Mouse (Mus musculus) forebrain, embryonic 11.5 days (tissue): ENCODE data around the gene Zscan26. TPM values are rescaled to one million over a fixed set of nuclear protein-coding genes. Genes with fewer than 3 reads are reported as not detected.
"Not testable (repeated sequence)": the region's sequence is repeated elsewhere in the genome, so short reads cannot be mapped to it uniquely, and the experiment has no call there.

Experiments used
- ATAC-seq: fragments of 200-750 bp; cut with Nextera tagmentation; replicated peaks from 2 replicates; pipeline ENCODE4 v1.8.0; 2017; ENCODE audit warnings: moderate TSS enrichment; ENCODE audit not compliant: low FRiP score
- DNase-seq: peaks from one replicate; pipeline ENCODE4 v3.0.0-alpha.2; 2017; ENCODE audit warnings: low spot score
- H3K27ac ChIP-seq: fragments of 300-500 bp; sonication (generic); 2 replicates; pipeline ENCODE4 v1.5.1; 2014; ENCODE audit warnings: low read depth, low read length
- H3K27me3 ChIP-seq: fragments of 300-500 bp; sonication (generic); 2 replicates; pipeline ENCODE4 v1.6.1; 2014; ENCODE audit warnings: mild to moderate bottlenecking, low read length, mixed read lengths; ENCODE audit not compliant: control insufficient read depth, insufficient read depth
- H3K36me3 ChIP-seq: fragments of 300-500 bp; sonication (generic); 2 replicates; pipeline ENCODE4 v1.6.1; 2014; ENCODE audit warnings: mild to moderate bottlenecking, low read length, moderate library complexity, mixed read lengths; ENCODE audit not compliant: control insufficient read depth, insufficient read depth
- H3K4me1 ChIP-seq: fragments of 300-500 bp; sonication (generic); replicated peaks from 2 replicates; pipeline ENCODE4 v1.6.1; 2014; ENCODE audit warnings: low read length, mixed read lengths; ENCODE audit not compliant: control insufficient read depth, insufficient read depth
- H3K4me2 ChIP-seq: fragments of 300-500 bp; sonication (generic); 2 replicates; pipeline ENCODE4 v1.6.1; 2014; ENCODE audit warnings: low read depth, mild to moderate bottlenecking, low read length, moderate library complexity, mixed read lengths; ENCODE audit not compliant: severe bottlenecking
- H3K4me3 ChIP-seq: fragments of 300-500 bp; sonication (generic); 2 replicates; pipeline ENCODE4 v1.5.1; 2014; ENCODE audit warnings: low read depth, low read length
- H3K9ac ChIP-seq: fragments of 300-500 bp; sonication (generic); 2 replicates; pipeline ENCODE4 v1.6.1; 2014; ENCODE audit warnings: low read length
- H3K9me3 ChIP-seq: fragments of 300-500 bp; sonication (generic); 2 replicates; pipeline ENCODE4 v1.6.1; 2016; ENCODE audit warnings: low read length, mixed read lengths; ENCODE audit not compliant: control insufficient read depth
- WGBS: fragments of 180-500 bp; shearing (Covaris S2); extraction: QIAGEN DNeasy Blood & Tissue Kit; methylation state at CpG from one replicate; pipeline ENCODE4 v1.1.7; 2014; 5-methylcytosine and 5-hydroxymethylcytosine counted together
- polyA plus RNA-seq: library from polyadenylated mRNA; unstranded; fragments of >200 nt; fragmentation: Nextera tagmentation; extraction: Ambion mirVana; gene quantifications from 2 replicates; pipeline ENCODE4 v1.2.1, GENCODE M21; 2014

Gene Zscan26
- polyA plus RNA-seq, 1 experiment from 2014 or later: 22.2 TPM

DNA sequence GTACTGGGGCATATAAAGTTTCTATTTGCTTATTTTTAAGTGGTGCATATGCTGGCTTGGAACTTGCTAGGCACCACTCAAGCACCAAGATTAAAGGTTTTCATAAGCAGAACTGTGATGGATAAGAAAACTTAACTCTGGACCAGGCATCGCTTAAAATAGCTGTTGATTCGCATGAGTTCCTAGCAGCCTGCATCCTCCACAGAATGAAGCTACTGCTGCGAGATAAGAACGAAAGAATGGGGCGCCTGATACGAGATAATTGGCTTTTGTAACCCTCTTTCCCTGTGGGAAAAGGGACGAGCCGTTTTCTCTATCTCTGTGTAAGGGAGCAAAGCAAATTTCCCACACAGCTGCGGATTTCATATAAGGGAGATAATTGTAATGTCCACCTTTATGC, 15.6 kb upstream of the Zscan26 start:
- ATAC-seq (no peak), DNase-seq (no peak)
- peak overlapping the region; percentile 83; the same call in 1 of the 2 replicates for H3K4me2 ChIP-seq
- H3K27ac ChIP-seq: no peak overlapping the region
- 11% methylated on average over 9 of the region's 9 CpGs for WGBS
- H3K4me3 ChIP-seq: no peak overlapping the region
- H3K9ac ChIP-seq: no peak overlapping the region
- H3K36me3 ChIP-seq: no peaks in the 10 kb centered on the region
- no peaks in the 10 kb centered on the region; the same call in 1 of the 2 replicates for H3K9me3 ChIP-seq
- H3K27me3 ChIP-seq: peaks cover 3% of the 10 kb centered on the region; the same call in 1 of the 2 replicates
- no peaks in the 10 kb centered on the region for H3K4me1 ChIP-seq

DNA sequence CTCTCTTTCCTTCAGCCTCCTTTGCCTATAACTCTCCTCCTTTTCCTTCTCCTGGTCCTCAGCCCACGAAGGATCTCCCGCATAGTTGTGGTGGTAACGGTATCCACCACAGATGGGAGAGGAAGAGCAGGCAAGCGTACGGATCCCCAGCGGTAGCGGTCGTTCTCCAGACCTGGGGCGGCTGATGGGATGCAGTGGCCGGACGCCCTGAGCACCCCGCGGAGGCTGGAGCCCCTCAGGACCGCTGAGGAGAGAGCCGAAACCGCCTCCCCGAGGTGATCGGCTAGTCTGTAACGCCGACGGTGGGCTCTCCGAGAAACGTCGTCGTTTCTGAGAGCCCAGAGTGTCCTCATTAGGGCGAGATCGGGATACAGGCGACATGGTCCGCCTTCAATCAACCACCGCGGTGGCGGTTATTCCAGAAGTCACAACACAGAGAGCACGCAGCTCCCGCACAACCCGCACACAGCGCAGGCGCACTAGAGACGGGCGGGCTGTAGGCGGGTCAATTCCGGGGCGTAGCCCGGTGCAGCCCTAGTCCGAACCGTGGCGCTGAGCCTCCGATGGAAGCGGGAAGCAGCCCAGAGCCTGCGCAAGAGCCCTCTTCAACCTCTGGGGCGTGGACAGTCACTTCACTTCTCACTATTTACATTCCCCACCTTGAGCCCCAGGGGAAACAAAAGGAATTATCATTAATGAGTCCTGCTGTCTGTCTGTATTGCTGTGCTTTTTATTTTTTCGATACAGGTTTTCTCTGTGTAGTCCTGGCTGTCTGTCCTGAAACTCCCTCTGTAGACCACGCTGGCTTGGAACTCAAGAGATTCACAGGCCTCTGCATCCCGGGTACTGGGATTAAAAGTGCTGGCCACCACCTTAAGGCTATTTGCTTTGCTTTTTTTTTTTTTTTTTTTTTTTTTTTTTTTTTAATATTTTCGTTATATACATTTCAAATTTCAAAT, 14.8 kb upstream of the Zscan26 start, which contains the start of gene Nkapl:
Nkapl (minus strand) TSS at position 449 of the 959 bp plus-strand sequence.
- ATAC-seq (peak; percentile 99), DNase-seq (peak; percentile 91)
- H3K27me3 ChIP-seq: peaks cover 3% of the 10 kb centered on the region; the same call in 1 of the 2 replicates
- H3K4me2 ChIP-seq: peak within 1 kb of the TSS; percentile 83
- WGBS: 1% methylated on average over 54 of the region's 54 CpGs
- H3K27ac ChIP-seq: no peak within 1 kb of the TSS
- H3K36me3 ChIP-seq: no peaks in the 10 kb centered on the region
- H3K4me3 ChIP-seq: peak within 1 kb of the TSS; percentile 50
- peak within 1 kb of the TSS; percentile 74 for H3K9ac ChIP-seq
- H3K4me1 ChIP-seq: no peaks in the 10 kb centered on the region
- no peaks in the 10 kb centered on the region; the same call in 1 of the 2 replicates for H3K9me3 ChIP-seq

DNA sequence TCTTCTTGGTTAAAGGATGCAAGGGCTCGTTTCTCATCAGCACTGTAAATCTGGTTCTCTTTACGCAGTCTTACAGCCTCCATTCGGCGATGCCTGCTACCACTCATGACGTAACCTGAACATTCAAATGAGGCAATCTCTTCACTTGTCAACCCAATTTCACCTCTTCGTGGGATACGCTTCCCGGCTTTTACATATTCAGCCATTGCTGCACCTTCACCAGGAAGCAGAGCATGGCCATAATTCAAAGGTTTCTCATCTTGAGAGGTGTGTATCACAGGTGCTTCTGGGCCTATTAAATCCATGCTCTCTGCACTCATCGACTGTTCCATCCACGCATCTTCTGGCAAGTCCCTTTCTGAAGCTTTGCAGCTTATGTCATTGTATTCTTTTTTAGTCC, 13.8 kb upstream of the Zscan26 start:
- H3K4me1 ChIP-seq: no peaks in the 10 kb centered on the region
- H3K27me3 ChIP-seq: peaks cover 3% of the 10 kb centered on the region; the same call in 1 of the 2 replicates
- ATAC-seq (no peak), DNase-seq (no peak)
- no peak overlapping the region for H3K4me3 ChIP-seq
- H3K36me3 ChIP-seq: no peaks in the 10 kb centered on the region
- no peak overlapping the region for H3K4me2 ChIP-seq
- H3K27ac ChIP-seq: no peak overlapping the region
- H3K9me3 ChIP-seq: no peaks in the 10 kb centered on the region; the same call in 1 of the 2 replicates
- no peak overlapping the region for H3K9ac ChIP-seq
- WGBS: 87% methylated on average over 10 of the region's 10 CpGs

DNA sequence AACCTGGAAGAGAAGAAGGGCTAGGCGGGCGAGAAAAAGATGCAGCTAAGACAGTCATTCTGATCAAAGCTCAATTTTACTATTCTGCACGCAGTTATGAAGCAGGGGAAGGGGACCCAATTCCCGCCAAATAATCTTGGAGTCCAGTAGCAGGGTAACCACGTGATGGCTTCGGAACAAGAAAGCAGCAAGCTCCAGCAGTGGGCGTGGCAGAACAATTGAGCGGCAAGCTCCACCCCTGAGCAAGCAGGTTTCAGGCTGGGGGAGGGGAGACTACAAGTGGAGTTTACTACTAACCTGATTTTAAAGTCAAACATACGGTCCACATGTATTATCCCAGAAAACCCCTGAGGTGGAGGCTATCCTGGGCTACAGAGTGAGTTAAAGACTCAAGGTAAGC, 9.0 kb upstream of the Zscan26 start:
- not testable (repeated sequence) for H3K4me3 ChIP-seq, H3K4me2 ChIP-seq, H3K36me3 ChIP-seq, ATAC-seq, H3K9ac ChIP-seq, H3K27me3 ChIP-seq, H3K27ac ChIP-seq, H3K9me3 ChIP-seq, H3K4me1 ChIP-seq, DNase-seq
- 61% methylated on average over 9 of the region's 9 CpGs for WGBS

DNA sequence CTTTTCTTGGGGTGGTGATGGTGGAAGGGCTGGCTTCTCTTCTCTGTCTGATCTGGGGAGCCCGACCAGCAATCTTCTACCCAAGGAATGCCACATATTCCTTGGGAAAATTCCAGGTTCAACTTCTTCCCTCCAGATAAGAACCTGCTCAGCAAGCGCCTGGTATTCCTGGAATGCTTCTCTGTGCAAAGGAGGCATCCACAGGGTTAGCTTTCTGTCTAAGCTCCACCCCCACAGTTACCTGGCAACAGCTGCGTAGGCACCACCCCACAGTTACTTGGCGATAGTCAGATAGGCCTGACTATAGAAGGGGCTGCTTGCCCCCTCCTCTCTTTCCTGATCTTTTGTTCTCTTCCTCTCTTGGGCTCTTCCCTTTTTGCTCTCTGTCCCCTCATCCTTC, 2.8 kb upstream of the Zscan26 start:
- Histone ChIP-seq H3K4me3 (no peak overlapping the region), H3K4me2 (no peak overlapping the region), H3K9me3 (no peaks in the 10 kb centered on the region), H3K27ac (no peak overlapping the region), H3K36me3 (no peaks in the 10 kb centered on the region), H3K4me1 (peaks cover 4% of the 10 kb centered on the region; the same call in 1 of the 2 replicates), H3K27me3 (no peaks in the 10 kb centered on the region), H3K9ac (no peak overlapping the region)
- no peak for ATAC-seq
- WGBS: 13% methylated on average over 4 of the region's 4 CpGs
- DNase-seq: no peak

DNA sequence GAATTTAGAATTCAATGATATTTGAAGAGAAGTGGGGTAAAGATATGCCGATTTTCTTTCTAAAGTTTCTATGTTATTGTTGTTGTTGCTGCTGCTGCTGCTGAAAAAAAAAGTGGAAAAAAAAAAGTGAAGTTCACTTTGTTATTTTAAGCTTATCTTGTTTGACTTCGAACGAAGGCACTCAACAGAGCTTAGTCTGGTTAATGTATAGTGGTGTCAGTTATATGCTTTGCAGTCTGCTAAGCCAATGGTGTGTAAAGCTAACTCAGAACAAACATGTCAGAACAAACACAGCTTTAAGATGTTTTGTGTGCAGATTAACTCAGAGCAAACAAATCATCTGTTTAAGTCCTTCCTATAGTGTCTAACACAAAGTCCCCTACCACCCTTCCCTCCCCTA, 603 bp upstream of the Zscan26 start:
- no peak overlapping the region for H3K4me3 ChIP-seq
- H3K27me3 ChIP-seq: no peaks in the 10 kb centered on the region
- no peak for ATAC-seq
- WGBS: 90% methylated on average over 3 of the region's 3 CpGs
- H3K4me1 ChIP-seq: peaks cover 4% of the 10 kb centered on the region; the same call in 1 of the 2 replicates
- H3K27ac ChIP-seq: no peak overlapping the region
- no peaks in the 10 kb centered on the region for H3K36me3 ChIP-seq
- H3K9me3 ChIP-seq: no peaks in the 10 kb centered on the region
- DNase-seq: no peak
- H3K4me2 ChIP-seq: no peak overlapping the region
- no peak overlapping the region for H3K9ac ChIP-seq

DNA sequence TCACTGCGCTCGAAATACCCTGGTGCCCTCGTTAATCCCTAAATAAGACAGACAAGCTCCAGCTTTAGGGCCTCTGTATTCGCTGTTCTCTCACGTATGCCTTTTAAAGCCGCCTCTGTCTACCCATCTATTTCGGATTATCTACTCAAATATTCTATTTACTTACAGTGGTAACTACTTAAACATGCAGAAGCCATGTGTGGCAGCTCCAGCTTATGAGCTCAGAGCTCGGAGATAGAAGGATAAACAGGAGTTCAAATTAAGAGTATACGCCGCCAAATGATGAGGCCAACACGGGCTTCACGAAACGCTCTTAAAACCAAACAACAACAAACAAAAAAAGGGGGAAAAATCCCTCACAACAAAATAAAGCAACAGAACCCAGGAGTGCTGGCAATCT, 488 bp downstream of the Zscan26 start:
- Histone ChIP-seq H3K4me2 (peak overlapping the region; percentile 74), H3K9me3 (no peaks in the 10 kb centered on the region), H3K9ac (peak overlapping the region; percentile 66), H3K4me3 (peak overlapping the region; percentile 53), H3K27ac (no peak overlapping the region), H3K27me3 (no peaks in the 10 kb centered on the region), H3K36me3 (no peaks in the 10 kb centered on the region; the same call in 1 of the 2 replicates), H3K4me1 (peaks cover 4% of the 10 kb centered on the region; the same call in 1 of the 2 replicates)
- DNase-seq (no peak), ATAC-seq (0 out of 2 replicates have a peak, but pooled peaks have one; percentile 19)
- 1% methylated on average over 13 of the region's 13 CpGs for WGBS

DNA sequence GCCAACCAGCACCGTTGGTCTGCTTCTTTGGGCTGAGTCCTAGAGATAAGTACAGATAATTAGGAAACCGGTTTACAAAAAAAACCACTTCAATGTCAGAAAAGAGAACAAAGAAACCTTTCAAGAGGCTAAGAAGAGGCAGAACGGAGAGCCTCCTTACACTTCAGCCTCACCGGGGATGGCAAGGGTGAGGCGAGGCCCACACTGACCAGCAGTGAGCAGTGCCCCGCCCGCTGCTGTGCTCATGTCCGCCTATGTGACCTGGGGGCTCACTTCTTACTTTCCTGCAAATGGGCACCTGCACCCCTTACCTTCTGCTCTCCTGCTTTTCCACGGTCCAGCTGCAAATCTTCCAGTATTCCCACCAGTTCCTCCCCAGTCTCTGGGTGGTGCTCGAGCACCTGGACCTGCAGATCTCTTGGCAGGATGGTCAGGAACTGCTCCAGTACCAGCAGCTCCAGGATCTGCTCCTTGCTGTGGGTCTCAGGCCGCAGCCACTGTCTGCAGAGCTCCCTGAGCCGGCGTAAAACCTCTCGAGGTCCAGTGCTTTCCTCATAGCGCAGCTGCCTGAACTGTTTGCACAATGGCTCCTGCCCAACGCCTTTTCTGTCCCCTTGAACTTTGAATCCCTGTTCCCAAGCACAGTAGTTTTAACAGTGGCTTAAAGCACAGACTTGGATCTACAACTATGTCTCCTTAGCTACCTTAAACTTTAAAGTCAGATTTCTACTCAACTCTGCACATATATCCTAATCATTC, 5.5 kb downstream of the Zscan26 start:
- 84% methylated on average over 16 of the region's 16 CpGs for WGBS
- H3K27me3 ChIP-seq: no peaks in the 10 kb centered on the region
- peaks cover 4% of the 10 kb centered on the region; the same call in 1 of the 2 replicates for H3K4me1 ChIP-seq
- ATAC-seq (no peak), DNase-seq (no peak)
- H3K36me3 ChIP-seq: no peaks in the 10 kb centered on the region; the same call in 1 of the 2 replicates
- no peak overlapping the region for H3K4me2 ChIP-seq
- H3K9ac ChIP-seq: no peak overlapping the region
- no peak overlapping the region for H3K27ac ChIP-seq
- no peaks in the 10 kb centered on the region for H3K9me3 ChIP-seq
- H3K4me3 ChIP-seq: no peak overlapping the region
